Mouse (Mus musculus) natural killer cell, adult 2 months (primary cell): Measurements from ENCODE around the gene Aldh1a7.
"Not testable (repeated sequence)": the region's sequence is repeated elsewhere in the genome, so short reads cannot be mapped to it uniquely, and the experiment has no call there.

Experiments
- DNase-seq, 2 experiments: peaks; one replicate each; pipeline ENCODE4 v3.0.0; 2022; ENCODE audit warnings: low spot score in 2 of 2

The Aldh1a7 gene

GRCm38 (mm10) chr19:20727381-20727780, at the start of gene Aldh1a7:
Aldh1a7 (minus strand) TSS chr19:20727562.
- no peak for DNase-seq

GRCm38 (mm10) chr19:20775681-20776080, 48.3 kb upstream of the Aldh1a7 start:
- no peak for DNase-seq

GRCm38 (mm10) chr19:20773941-20774340, 46.6 kb upstream of the Aldh1a7 start:
- DNase-seq, result no peak

- DNase-seq, result no peak
These were observed 36.9 kb upstream of the Aldh1a7 start for GRCm38 (mm10) chr19:20764214-20764613.

- no peak for DNase-seq
These were observed 34.5 kb upstream of the Aldh1a7 start for GRCm38 (mm10) chr19:20761675-20762426.

GRCm38 (mm10) chr19:20761119-20761518, 33.8 kb upstream of the Aldh1a7 start:
- no peak for DNase-seq

GRCm38 (mm10) chr19:20744630-20745029, 17.3 kb upstream of the Aldh1a7 start:
- DNase-seq, result no peak

GRCm38 (mm10) chr19:20728278-20728677, 916 bp upstream of the Aldh1a7 start:
- DNase-seq, result no peak

- DNase-seq, result no peak
These were observed 4.4 kb downstream of the Aldh1a7 start for GRCm38 (mm10) chr19:20722913-20723312.

- no peak for DNase-seq
These were observed 7.1 kb downstream of the Aldh1a7 start for GRCm38 (mm10) chr19:20720298-20720697.

- no peak for DNase-seq
These were observed 11.7 kb downstream of the Aldh1a7 start for GRCm38 (mm10) chr19:20715617-20716016.

GRCm38 (mm10) chr19:20715093-20715492, 12.3 kb downstream of the Aldh1a7 start:
- no peak for DNase-seq

- DNase-seq, result no peak
These were observed 12.8 kb downstream of the Aldh1a7 start for GRCm38 (mm10) chr19:20714543-20714942.

GRCm38 (mm10) chr19:20707159-20707558, 20.2 kb downstream of the Aldh1a7 start:
- DNase-seq, result no peak

GRCm38 (mm10) chr19:20706747-20707146, 20.6 kb downstream of the Aldh1a7 start:
- DNase-seq, result no peak

GRCm38 (mm10) chr19:20702074-20702473, 25.3 kb downstream of the Aldh1a7 start:
- DNase-seq, result no peak

- DNase-seq, result no peak
These were observed 49.5 kb downstream of the Aldh1a7 start for GRCm38 (mm10) chr19:20677697-20678355.

GRCm38 (mm10) chr19:20654141-20654873, 73.1 kb downstream of the Aldh1a7 start:
- no peak for DNase-seq

GRCm38 (mm10) chr19:20653082-20653676, 74.2 kb downstream of the Aldh1a7 start:
- DNase-seq, result no peak

GRCm38 (mm10) chr19:20650008-20650407, 77.4 kb downstream of the Aldh1a7 start:
- DNase-seq, result no peak

GRCm38 (mm10) chr19:20647496-20647895, 79.9 kb downstream of the Aldh1a7 start:
- not testable (repeated sequence) for DNase-seq

- DNase-seq, result no peak
These were observed 83.0 kb downstream of the Aldh1a7 start for GRCm38 (mm10) chr19:20644346-20644745.
